Mouse (Mus musculus) ES-E14 (cell line): ENCODE measurements at regions not wholly inside any gene's neighbourhood (a gene's known extent, or its start where the extent isn't known, plus 50 kb on each side); places are given as distances from the start of the nearest gene placed in this dataset.

Experiments
- DNase-seq: peaks from one replicate; pipeline ENCODE4 v3.0.0-alpha.2; 2013; ENCODE audit warnings: low read depth, low spot score
- H3K27ac ChIP-seq: 2 replicates; pipeline ENCODE4 v1.5.1; 2012; ENCODE audit warnings: low read depth, mild to moderate bottlenecking, low read length, moderate library complexity, mixed read lengths; ENCODE audit not compliant: poor library complexity, insufficient read depth, severe bottlenecking
- H3K36me3 ChIP-seq: 2 replicates; pipeline ENCODE4 v1.6.1; 2012; ENCODE audit warnings: mild to moderate bottlenecking, low read length, moderate library complexity, mixed read lengths; ENCODE audit not compliant: control insufficient read depth, poor library complexity, insufficient read depth, severe bottlenecking
- H3K4me1 ChIP-seq, 2 experiments: fragments of 150-350 bp in 1 of 2; sonication (generic) in 1 of 2; 2 replicates each; pipeline ENCODE4 v1.6.1; 2012; ENCODE audit warnings: low read length in 2 of 2, mild to moderate bottlenecking in 1 of 2, mixed read lengths in 1 of 2; ENCODE audit not compliant: control insufficient read depth in 2 of 2, insufficient read depth in 2 of 2, poor library complexity in 1 of 2
- H3K4me3 ChIP-seq, 2 experiments: fragments of 150-350 bp in 1 of 2; sonication (generic) in 1 of 2; 2 replicates each; pipeline ENCODE4 v1.5.1; 2012; ENCODE audit warnings: low read length in 2 of 2, low read depth in 1 of 2, mild to moderate bottlenecking in 1 of 2, mixed read lengths in 1 of 2; ENCODE audit not compliant: insufficient read depth in 1 of 2, poor library complexity in 1 of 2, severe bottlenecking in 1 of 2
- H3K9ac ChIP-seq: 2 replicates; pipeline ENCODE4 v1.6.1; 2012; ENCODE audit warnings: low read depth, mild to moderate bottlenecking, low read length, mixed read lengths; ENCODE audit not compliant: poor library complexity, insufficient read depth, severe bottlenecking
- H3K9me3 ChIP-seq: fragments of 150-350 bp; sonication (generic); 2 replicates; pipeline ENCODE4 v1.6.1; 2012; ENCODE audit warnings: low read depth, mild to moderate bottlenecking, low read length; ENCODE audit not compliant: control insufficient read depth, insufficient read depth
- CHD2 ChIP-seq: IDR thresholded peaks from 2 replicates; pipeline ENCODE4 v1.6.1; 2014; ENCODE audit warnings: mild to moderate bottlenecking, low read depth, low read length, inconsistent platforms
- HCFC1 ChIP-seq: IDR thresholded peaks from 2 replicates; pipeline ENCODE4 v1.6.1; 2012; ENCODE audit warnings: low read length, inconsistent platforms, borderline replicate concordance; ENCODE audit not compliant: insufficient read depth
- MAFK ChIP-seq: IDR thresholded peaks from 2 replicates; pipeline ENCODE4 v1.6.1; 2014; ENCODE audit warnings: mild to moderate bottlenecking, low read depth, low read length, inconsistent platforms; ENCODE audit not compliant: insufficient read depth
- ZC3H11A ChIP-seq: IDR thresholded peaks from 2 replicates; pipeline ENCODE4 v1.6.1; 2012; ENCODE audit warnings: low read depth, mild to moderate bottlenecking, inconsistent platforms, low read length, borderline replicate concordance
- ZNF384 ChIP-seq: IDR thresholded peaks from 2 replicates; pipeline ENCODE4 v1.6.1; 2012; ENCODE audit warnings: low read depth, low read length, inconsistent platforms
- in situ Hi-C, 2 experiments: fragments of 600-800 bp; cut with MboI; formaldehyde crosslinking; loops; one replicate each; pipeline ENCODE4 v1.15.1; 2025; ENCODE audit warnings: low sequenced_read_pairs in 2 of 2, inconsistent platforms in 1 of 2; ENCODE audit not compliant: unreplicated experiment in 2 of 2

DNA sequence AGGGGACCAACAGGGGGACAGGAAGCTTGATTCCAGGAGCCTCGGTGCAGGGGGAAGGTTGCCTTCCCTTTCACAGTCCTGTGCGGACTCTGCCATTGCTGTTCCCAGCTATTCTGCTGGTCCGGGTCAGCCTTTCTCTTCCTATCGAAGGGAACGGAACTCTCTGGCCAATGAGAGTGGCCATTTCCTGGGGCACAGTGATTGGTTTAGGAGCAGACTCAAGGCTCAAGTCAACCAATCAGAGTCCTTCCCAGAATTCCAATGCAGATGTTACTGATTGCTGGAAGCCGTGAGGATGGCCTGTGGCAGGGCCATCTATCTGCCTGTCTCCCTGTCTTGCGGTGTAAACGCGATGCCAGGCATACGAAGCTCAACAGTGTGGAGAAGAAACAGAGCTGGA is 145.3 kb downstream of the Bmp7 start:
- Histone ChIP-seq H3K27ac (no peak overlapping the region), H3K9ac (no peak overlapping the region), H3K36me3 (no peaks in the 10 kb centered on the region), H3K4me1 (no peaks in the 10 kb centered on the region), H3K9me3 (no peaks in the 10 kb centered on the region), H3K4me3 (no peak overlapping the region)
- no peak for DNase-seq
- TF ChIP-seq CHD2 (no peak), MAFK (no peak), HCFC1 (no peak), ZNF384 (no peak), ZC3H11A (no peak)
- in situ Hi-C loops, result no loop called here

DNA sequence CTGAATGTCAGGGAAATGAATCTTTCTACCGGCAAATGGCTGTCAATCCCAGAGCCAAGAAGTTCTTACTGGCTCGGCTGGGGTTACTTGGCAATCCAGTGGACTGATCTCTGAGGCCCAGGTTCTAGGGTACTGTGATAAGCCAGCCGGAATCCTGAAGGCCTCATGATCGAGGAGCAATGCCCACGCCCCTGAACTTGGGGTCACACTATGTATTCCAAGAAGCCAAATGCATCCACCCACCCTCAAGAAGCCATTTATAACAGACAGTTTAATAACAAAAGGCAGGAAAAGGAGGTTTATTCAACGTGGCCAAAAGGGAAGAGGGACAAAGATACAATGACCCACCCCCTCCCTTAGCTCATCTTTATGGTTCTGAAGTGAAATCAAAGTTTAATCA is 144.0 kb downstream of the Bmp7 start:
- no peak overlapping the region for H3K9ac ChIP-seq
- DNase-seq, result no peak
- TF ChIP-seq ZNF384, result no peak
- TF ChIP-seq HCFC1, result no peak
- TF ChIP-seq CHD2, result no peak
- TF ChIP-seq ZC3H11A, result no peak
- no peak for TF ChIP-seq MAFK
- no peak overlapping the region for H3K27ac ChIP-seq
- H3K4me1 ChIP-seq, result no peaks in the 10 kb centered on the region
- H3K9me3 ChIP-seq, result no peaks in the 10 kb centered on the region
- H3K4me3 ChIP-seq, result no peak overlapping the region
- no peaks in the 10 kb centered on the region for H3K36me3 ChIP-seq
- in situ Hi-C loops, result no loop called here

GRCm38 (mm10) chr2:172796955-172797354 is 143.2 kb downstream of the Bmp7 start:
- TF ChIP-seq ZNF384 (no peak), HCFC1 (no peak), CHD2 (no peak), MAFK (no peak), ZC3H11A (no peak)
- DNase-seq, result no peak
- in situ Hi-C loops, result no loop called here
- H3K9ac ChIP-seq, result no peak overlapping the region
- no peak overlapping the region for H3K4me3 ChIP-seq
- no peaks in the 10 kb centered on the region for H3K4me1 ChIP-seq
- no peaks in the 10 kb centered on the region for H3K36me3 ChIP-seq
- no peaks in the 10 kb centered on the region for H3K9me3 ChIP-seq
- H3K27ac ChIP-seq, result no peak overlapping the region

GRCm38 (mm10) chr2:172799951-172800350 is 140.2 kb downstream of the Bmp7 start:
- H3K4me3 ChIP-seq, result no peak overlapping the region
- in situ Hi-C loops, result no loop called here
- H3K4me1 ChIP-seq, result no peaks in the 10 kb centered on the region
- TF ChIP-seq MAFK, result no peak
- TF ChIP-seq ZC3H11A, result no peak
- no peak for TF ChIP-seq ZNF384
- TF ChIP-seq CHD2, result no peak
- no peak for TF ChIP-seq HCFC1
- no peaks in the 10 kb centered on the region for H3K36me3 ChIP-seq
- no peaks in the 10 kb centered on the region for H3K9me3 ChIP-seq
- H3K9ac ChIP-seq, result no peak overlapping the region
- no peak overlapping the region for H3K27ac ChIP-seq
- no peak for DNase-seq

DNA sequence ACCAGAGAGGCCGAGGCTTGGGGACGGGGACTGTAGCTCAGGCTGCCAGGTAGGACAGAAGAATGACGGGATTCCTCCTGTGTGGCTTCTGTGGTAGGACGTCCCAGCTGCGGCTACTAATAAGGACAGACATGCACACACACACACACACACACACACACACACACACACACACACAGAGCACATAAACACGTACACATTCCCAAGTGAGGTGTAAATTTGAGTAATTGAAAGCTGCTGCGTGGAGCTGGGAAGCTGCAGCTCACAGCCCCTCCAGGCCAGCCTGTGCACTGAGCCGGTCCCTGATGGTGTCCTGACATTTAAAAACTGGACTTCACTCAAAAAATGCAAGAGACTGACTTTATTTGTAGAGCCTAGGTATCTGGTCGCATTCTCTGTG is 139.3 kb downstream of the Bmp7 start:
- TF ChIP-seq HCFC1 (no peak), CHD2 (no peak), ZNF384 (no peak), ZC3H11A (no peak), MAFK (no peak)
- no peak overlapping the region for H3K27ac ChIP-seq
- in situ Hi-C loops, result no loop called here
- H3K4me3 ChIP-seq, result no peak overlapping the region
- DNase-seq, result no peak
- H3K9ac ChIP-seq, result no peak overlapping the region; the same call in 1 of the 2 replicates
- H3K9me3 ChIP-seq, result no peaks in the 10 kb centered on the region
- H3K4me1 ChIP-seq, result no peaks in the 10 kb centered on the region
- no peaks in the 10 kb centered on the region for H3K36me3 ChIP-seq
